Mouse (Mus musculus) kidney, postnatal 10 days (tissue): ENCODE results near the gene Nlk.
"Not testable (repeated sequence)": the region's sequence is repeated elsewhere in the genome, so short reads cannot be mapped to it uniquely, and the experiment has no call there.

Source experiments
- DNase-seq: peaks from one replicate; pipeline ENCODE4 v3.0.0; 2021; ENCODE audit warnings: mixed read lengths

The Nlk gene

DNA sequence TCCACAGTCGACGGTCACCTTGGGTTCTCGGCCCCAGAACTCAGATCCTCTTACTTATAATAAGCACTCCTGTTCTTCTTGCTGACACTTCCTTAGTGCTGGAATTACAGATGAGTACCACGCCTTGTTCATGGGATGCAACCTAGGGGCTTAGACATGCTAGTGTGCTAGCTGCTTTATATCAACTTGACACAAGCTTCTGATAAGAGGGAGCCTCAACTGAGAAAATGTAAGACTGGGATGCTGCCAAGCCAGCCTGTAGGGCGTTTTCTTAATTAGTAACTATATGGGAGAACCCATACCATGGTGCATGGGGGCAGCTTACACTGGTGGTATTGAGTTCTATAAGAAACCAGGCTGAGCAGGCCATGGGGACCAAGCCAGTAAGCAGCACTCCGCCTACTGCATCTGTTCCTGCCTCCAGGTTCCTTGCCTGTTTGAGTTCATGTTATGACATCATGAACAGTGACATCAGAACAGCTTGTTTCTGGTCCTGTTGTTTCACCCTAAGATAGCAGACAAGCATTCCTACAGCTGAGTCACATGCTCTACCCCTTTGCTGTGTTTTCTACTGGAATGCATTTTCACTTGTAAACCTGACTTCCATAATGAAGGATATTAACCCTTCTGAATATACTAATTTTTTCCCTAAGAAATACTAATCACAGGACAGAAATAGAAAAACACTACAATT lies 102.8 kb downstream of the Nlk start:
- DNase-seq: no peak

DNA sequence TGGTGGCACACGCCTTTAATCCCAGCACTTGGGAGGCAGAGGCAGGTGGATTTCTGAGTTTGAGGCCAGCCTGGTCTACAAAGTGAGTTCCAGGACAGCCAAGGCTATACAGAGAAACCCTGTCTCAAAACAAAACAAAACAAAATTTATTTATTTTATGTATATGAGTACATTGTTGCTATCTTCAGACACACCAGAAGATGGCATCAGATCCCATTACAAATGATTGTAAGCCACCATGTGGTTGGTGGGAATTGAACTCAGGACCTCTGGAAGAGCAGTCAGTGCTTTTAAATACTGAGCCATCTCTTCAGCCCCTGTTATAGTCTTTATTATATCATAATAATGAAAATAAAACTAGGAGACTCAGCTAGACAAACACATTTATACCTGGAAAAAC lies 109.5 kb downstream of the Nlk start:
- not testable (repeated sequence) for DNase-seq

DNA sequence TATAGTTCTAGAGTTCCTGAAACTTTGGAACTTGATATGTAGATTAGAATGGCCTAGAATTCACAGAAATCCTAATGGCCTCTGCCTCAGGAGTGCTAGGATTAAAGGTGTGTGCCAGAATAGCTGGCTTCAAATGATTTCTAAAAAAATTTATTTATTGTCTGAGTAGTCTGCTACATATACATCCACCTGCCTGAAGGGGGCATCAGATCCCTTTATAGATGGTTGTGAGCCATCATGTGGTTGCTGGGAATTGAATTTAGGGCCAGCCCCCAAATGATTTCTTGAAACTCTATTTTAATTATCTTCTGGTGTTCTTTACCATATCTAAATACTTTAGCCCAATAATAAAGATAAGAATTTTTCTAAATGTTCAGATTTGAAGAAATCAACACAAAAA lies 111.1 kb downstream of the Nlk start:
- no peak for DNase-seq

DNA sequence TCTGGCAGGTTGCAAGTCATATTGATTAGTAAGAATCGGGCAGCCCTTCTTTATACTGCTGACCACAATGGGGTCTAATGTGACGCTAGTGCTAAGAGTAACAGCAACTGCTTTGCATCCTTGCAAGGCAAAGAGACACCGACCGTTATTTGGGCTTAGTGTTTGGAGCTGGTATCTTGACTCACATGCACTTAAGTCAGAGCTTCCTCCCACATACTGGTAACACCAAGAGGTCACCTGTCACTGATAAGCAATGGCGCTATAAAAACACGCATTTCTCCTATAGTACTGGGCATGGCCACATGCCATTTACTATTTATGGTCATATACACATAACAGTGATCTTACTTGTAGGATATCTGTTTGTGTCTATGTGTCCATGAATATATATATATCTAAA lies 114.3 kb downstream of the Nlk start:
- DNase-seq: no peak

DNA sequence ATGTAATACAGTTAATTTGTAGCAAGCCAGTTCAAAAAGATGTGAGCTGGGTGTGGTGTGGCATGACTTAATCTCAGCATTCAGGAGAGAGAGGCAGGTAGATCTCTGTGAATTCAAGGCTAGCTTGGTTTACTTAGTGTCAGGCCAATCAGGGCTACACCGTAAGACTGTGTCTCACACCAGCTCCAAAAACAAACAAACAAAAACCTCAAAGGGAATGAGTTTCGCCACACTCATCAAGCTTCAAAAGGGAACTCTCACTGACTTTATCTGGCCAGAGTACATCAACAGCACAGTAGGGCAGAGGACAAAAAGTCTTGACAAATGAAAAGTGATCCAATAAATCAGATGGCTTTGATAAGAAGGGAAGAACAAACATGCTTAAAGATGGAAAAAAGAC lies 122.2 kb downstream of the Nlk start:
- no peak for DNase-seq

DNA sequence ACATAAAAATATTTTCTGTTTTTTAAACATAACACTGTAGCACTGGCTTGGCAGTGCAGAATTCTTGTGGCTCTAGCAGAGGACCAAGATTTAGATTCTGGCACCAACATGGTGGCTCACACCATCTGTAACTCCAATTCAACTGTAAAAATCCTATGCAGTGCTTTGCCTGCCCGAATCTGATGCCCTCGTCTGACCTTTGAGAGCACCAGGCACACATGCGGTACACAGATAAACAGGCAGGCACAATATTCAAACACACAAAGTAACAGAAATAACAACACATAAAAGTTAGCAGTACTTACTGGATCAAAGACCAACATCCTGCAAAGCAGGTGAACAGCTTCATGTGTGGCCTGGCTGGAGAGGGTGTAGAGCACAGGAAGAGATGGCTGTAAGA lies 122.6 kb downstream of the Nlk start:
- no peak for DNase-seq

DNA sequence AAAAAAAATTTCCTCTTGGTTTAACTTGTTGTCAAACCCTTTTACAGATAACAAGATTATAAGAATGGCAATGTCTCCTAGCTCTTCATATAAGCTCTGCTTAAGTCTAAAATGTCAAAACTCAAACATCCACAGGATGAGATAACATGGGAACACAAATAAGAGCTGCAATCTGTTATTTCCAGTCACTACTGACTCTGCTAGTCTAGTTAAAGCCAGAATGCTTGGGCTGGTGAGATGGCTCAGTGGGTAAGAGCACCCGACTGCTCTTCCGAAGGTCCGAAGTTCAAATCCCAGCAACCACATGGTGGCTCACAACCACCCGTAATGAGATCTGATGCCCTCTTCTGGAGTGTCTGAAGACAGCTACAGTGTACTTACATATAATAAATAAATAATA lies 123.1 kb downstream of the Nlk start:
- DNase-seq: not testable (repeated sequence)

DNA sequence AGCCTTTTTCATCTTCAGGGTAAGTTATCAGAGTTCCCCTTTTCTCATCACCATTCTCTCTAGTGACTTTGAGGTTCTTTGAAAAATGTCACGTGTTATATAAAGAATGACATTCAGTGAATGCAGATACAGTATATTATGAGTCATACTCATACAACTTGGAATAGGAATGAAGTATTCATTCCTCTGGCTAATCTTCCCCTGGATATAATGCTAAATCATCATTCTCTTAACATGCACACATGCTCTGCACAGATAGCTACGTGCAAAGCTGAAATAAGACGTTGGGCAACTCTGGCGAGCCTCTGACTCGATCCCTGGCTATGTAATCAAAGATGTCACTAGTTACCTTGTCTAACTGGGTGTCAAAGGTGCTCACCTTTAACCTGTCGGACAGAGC lies 125.3 kb downstream of the Nlk start:
- DNase-seq: no peak

DNA sequence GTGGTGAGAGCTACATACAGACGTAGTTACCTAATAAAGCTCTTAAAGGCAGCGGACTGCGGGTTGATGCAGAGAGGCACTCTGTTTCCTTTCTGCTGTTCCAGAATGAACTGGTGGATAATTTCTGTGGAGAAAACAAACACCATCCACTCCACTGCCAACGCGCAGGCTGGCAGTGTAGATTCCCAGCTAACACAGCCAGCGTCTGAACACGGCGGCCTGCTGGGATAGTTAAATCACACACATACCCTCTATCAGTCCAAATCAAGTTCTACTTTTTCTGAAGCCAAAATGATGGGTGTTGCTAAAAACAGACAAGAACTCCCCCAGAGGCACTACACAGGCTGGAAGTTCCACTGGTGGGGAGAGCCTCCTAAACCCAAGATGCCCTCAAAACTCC lies 125.7 kb downstream of the Nlk start:
- DNase-seq: no peak

DNA sequence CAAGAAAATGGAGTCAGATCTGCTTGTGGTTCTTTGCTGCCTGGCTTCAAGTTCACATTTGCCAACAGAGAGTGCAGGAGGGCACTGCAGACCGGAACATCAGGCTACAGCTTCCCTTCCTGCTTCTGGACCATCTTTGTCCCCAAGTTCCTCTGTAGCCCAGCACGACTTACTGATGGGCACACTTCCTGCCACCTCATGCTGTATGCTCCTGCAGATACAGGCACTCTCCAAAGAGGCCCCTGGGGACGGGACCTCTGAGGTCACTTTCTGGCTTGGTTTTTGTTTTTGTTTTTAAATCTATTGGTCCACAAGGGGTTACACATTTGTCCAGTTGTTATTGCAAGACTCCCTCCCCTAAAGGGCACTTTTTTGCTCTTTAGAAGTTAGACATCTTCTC lies 127.4 kb downstream of the Nlk start:
- DNase-seq: peak; percentile 40

DNA sequence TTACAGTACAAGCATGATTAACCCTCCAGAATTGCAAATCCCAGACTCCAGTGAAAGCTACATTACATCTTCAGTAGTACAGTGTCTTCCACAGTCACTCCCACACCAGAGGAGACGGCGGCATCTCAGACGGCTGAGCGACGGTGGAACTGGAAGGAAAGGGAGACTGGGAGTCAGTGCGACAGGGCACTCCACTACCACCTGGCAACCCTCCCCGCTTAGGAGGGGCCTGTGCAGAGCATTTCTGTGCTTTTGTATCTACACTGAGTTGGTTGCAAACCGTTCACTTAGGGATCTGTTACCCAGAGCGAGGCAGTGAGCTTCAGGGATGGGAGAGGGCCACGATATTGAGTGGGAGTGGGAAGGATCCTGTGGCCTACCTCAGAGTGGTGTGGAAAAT lies 128.3 kb downstream of the Nlk start:
- DNase-seq: no peak

DNA sequence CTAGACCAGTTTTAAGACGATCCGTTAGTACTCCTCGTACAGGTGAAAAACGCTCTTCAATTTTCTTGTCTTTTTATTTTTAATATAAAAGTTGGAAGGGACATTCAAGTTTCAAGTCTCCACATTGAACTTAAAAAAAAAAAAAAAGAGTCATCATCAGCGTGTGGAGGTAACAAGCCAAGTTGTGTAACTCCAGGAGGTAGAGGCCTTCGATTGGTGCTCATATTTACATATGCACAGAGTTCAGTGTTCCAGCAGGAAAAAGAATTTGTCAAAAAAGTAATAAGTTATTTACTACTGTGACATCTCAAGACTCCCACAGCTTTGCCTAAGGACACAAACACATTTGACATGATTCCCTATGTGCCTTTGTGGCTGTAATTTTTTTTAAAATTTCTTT lies 129.6 kb downstream of the Nlk start:
- DNase-seq: no peak

DNA sequence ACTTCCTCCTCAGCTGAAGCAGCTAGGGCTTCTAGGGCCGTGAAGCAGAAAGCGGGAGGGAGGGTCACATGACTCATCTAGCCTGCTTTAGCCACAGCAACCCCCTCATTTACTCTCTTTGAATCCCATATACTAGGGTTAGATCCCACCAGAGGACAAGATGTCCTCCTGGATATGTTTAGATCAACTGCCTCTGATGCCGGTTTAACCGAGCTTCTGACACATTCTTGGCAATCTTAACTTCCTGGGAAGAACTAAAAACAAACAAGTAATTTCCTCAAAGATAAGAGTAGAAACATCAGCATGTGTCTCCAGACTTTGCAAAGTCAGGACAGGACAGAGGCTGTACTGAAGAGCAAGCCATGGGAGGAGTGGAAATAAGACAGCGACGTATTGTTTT lies 130.4 kb downstream of the Nlk start:
- peak; percentile 48 for DNase-seq

DNA sequence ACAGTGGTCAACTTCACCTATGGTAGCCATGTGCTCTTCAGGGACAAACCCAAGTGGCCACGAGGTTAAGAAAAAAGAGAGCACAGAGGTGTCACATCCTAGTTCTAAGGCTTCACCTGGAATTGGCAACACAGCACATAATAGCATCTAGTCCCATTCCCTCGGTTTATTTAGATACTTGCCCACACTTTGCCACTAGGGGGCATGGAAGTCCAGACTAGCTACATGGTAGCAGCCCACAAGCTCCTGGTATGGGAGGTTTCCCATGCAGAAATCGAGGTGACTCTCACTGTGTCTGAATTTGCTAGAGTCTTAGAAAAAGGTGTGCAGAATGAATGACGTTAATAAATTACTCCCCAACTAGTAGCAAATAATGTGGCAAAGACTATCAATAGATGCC lies 136.7 kb downstream of the Nlk start:
- peak; percentile 88 for DNase-seq

DNA sequence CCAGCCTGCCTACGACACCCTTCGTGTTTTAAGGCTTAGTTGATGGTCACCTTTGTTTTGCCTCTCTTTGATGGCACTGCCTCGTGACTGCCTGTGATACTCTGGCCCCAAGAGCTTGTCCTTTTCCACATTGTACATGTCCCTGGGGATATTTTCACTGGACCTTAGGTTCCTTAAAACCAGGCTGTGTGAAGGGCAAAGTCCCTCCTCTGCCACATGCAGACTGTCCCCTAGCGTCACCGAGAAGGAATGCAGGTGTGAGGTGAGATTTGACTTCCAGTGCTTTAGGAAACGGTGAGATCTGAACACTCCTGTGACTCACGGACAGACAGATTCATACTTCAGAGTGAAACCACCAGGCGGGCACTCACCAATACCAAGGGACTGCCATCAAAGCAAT lies 139.9 kb downstream of the Nlk start:
- DNase-seq: peak; percentile 39

DNA sequence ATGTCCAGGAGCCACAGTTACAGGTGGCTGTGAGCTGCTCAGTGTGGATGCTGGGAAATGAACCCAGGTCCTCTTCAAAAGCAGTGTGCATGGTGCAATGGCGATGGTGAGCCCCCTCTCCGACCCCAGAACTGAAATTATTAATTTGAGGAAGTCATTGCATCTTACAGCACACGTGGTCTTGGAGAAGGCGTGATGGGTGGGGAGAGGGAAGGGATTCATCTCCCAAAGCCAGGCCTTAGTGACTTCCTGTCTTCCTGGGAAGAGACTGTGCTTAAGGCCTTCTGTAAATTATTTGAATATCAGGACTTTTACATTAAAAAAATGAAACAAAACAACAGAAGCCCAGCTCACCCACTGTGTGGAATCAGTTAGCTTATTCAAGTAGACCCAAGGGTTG lies 141.1 kb downstream of the Nlk start:
- no peak for DNase-seq

DNA sequence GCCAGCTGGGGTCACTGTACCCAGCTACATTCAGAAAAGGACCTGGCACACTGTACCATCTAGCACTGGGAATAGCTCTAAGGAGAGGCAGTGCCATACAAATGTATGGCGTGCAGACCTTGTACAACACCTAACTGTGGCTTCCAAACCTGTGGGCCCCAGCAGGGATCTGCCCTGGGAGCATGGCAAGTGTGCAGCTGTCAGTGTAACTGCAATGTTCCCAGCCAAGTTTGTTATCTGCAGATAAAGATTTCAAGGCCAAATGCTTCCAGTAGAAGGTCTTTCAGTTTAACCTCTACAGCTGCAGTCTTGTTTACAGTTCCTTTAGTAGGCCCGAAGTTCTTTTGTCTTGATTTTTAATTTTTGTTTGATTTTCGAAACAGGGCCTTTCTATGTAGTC lies 141.6 kb downstream of the Nlk start:
- no peak for DNase-seq

DNA sequence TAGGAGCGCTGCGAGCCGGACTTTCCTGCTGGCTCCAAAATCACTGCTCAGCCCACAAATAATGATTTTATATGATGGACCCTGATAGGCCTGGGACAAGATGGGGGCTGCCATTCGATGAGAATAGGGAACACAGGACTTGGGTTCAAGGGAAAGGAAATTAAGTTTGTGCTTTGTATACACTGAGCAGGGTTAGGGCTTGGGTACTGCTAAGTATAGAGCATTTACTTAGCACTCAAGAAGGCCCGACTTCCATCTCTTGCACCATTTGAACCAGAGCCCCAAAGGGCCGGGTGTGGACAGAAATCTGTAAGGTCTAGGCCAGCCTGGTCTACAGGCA lies 146.1 kb downstream of the Nlk start:
- DNase-seq: no peak

DNA sequence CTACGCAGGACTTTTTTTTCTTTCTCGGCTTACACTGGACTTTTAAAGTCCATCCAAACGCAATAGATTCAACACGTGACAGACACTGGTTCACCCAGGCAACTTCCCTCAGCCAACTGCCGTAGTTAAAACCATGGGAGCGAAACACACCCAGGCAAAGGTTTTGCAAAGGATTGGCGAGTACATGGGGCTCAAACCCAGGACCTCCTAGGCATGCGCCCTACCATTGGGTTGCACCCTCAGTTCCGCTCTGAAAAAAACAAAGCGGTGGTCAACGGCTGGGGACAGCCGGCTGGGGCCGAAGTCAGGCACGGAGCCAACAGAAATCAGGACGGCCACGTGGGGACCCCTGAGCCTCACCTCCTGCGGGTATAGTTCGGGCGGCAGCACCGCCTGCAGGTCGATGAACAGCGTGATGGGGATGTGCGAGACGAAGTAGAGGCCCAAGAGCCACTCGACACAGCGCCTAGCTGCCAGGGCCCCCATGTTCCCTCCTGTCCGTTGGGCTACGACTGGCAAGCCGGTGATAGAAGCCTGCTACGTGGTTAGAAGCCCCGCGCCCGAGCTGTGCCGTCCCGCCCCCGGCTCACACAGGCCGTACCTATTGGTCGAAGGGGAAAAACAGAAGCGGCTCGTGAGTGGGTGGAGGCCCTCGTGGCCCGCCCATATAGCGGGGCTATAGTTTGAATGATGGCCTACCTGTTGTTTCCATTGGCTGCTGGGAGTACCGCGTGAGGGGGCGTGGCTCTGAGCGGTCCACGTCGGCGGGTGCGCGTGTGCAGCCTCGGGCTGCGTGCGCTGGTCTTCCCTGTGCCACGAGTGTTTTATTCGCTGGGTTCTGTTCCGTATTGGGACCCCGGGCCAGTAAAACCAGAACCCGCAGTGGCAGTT lies 146.8 kb downstream of the Nlk start, which contains the start of gene Tmem97:
Tmem97 (minus strand) TSS at position 610 of the 891 bp plus-strand sequence.
- peak; percentile 97 for DNase-seq

DNA sequence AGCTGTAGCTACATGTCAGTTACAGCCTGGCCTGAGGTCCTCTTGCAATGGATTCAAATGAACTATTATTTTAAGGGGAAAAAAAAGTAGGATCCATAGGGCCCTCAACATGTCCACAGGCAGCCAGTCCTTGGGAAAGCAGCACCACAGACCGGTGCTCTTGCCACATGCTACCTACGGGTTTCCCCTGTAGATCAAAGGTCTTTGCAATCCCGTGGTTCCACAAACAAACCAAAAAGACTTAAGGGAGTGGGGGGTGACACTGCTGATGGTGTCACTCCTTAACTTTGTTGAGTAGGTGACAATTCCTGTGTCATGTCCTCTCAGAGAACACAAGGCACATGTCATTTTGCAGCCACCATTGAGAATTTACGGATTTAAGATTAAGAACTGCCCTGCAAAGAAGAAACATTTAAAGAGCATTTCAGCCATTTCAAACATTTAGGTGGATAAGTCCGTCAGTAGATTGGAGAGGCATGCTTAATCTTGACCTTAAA lies 147.6 kb downstream of the Nlk start:
- no peak for DNase-seq

DNA sequence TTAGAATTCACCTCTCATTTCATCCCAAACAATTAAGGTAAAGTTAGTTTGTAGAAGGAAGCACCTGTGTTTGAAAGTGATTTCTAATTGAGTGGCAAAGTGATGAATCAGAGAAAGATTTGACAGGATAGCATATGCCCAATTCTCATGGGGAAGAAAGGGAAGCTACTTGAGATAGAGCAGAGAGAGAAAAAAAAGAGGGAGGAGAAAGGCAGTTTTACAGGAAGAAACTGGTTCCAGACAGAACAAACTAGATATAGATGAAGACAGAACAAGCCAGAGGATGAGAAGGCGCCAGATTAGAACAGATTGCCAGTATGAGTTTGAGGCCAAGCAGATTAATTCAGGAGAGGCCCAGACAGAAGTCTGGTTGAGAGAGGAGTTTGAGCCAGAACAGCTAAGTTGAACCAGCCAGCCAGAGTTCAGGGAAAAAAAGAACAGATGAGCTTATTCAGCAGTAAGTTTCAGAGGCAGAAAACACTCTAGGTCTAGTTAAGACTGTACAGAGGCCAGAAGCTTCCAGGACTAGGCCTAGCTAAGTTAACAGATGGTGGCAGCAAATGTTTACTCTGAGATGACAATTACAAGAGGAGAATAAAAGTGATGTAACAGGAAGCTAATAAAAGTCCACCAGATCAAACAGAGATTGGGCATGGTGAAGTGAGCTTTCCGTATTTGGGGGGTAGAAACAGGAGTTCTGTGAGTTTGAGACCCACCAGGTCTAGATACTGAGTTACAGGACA lies 149.3 kb downstream of the Nlk start:
- DNase-seq: no peak

DNA sequence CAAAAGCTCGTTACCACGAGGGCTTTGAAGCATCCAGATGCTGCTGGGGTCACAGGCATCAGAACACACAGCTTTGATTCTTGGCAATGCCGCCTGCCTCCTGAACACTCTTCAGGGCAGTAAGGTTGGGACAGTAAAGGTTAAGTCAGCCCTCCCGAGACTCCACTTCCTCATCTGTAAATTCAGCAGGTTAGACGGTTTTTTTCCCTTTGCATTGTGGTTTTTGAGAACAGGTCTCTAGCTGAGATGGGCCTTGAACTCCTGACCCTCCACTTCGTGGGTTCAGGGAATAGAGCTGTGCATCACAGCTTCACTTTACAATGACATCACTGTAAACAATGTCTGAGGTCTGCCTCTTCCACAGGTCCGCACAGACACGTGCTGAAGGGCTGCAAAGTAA lies 152.0 kb downstream of the Nlk start:
- DNase-seq: no peak

DNA sequence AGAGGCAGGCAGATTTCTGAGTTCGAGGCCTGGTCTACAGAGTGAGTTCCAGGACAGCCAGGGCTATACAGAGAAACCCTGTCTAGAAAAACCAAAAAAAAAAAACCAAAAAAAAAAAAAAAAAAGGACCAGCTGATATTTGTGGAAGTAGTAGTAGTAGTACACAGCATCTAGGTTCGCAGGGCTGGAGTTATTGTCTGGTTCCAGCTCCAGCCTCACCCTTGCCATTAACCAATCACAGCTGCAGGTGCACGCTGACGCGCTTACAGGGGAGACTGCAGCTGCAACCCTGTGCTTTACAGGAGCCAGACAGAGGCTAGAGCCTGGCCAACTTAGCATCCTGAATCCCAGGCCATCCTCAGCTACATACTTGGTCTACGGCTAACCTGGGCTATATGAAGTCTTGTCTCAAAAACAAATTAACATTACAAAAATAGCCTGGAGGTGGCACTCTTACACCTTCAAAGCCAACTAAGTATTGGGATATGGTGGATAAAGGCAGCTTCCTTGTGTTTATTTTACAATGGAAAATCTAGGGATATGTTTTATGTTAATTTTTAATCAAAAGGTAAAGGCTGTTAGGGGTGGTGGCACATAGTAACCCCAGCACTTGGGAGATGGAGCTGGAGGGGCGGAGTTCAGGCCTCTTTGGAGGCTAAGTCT lies 152.6 kb downstream of the Nlk start:
- DNase-seq: no peak
